Mouse (Mus musculus): ENCODE data around the gene Trank1. TPM values are rescaled to one million over a fixed set of nuclear protein-coding genes. Genes with fewer than 3 reads are reported as not detected.

Gene Trank1
- polyA plus RNA-seq (2012) = not detected in 2 replicates

DNA sequence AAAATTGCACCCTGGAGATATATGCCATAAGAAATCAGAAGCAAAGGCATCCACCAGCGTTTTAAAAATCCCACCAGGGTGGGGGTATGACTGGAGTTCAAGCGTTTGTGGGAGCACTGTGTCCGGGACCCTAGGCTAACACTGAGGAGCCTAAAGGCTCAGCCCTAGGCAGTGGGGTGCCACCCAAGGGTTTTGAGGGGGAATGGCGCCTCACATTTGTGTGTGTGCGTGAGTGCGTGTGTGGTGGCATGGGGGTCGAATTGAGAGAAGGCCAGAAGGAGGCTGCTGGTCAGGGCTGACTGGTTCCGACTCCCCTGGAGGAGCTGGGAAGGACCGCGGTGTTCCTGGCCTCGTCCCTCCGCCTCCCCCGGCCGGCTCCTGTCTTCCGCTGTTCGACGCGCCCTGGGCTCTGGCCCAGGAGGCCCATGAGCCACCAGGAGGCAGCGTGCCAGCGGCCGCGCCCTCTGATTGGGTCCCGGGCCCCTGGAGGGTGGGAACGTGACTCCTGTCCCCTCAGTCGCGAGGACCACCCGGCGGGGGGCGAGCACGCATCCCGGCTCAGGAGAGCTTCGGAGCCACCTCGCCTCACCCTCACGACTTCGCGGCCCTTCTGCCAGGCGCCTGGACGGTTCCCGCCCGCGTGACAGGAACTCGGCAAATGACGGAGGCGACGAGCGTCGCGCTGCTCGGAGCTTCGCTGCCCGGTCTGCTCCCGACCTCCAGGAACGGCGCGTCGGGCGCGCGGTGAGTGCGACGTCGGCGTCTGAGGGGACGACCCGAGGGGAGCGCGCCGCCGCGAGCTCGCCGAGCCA lies at the start of gene Trank1:
Gene Trank1 (plus strand): TSS at position 709 of the 812 bp plus-strand sequence.
- no peak for TF ChIP-seq GATA1 (IDR thresholded peaks at IDR 0.05; ENCODE audit: low read length)

DNA sequence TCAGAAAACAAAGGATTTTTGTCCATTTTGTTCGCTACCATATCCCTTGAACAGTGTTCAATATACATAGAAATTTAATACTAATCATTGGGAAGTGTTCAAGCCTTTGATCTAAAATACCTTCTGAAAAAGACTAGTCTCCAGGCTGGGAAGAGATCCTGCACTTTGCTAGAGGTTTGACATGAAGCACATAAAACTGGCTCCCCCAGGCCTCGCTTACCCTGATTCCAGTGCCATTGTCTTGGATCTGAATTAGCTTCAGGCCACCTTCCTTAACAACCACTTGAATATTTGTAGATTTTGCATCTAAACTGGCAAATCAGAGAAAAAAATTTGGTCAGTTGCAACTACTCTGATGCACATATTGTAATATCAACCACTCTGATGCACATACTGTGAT lies 43.5 kb upstream of the Trank1 start:
- TF ChIP-seq GATA1 (IDR thresholded peaks at IDR 0.05; ENCODE audit: low read length) = no peak

DNA sequence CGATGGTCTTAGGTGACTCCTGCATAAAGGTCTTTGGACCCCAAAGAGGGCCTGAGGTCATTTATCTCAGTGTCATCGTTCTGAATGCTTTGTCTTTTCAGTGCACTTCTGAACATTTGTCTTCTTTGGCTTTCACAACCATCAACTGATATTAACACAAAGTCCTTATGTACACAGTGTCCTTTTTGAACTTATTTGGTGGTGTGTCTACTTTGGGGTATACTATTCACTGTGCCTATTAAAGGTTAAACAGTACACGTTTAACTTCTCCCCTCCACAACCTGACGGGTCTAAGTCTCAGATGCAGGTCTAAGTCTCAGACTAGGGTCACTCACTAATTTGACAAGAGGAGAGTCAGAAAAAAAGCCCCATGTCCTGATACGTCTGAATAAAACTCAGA lies 40.9 kb upstream of the Trank1 start:
- no peak for TF ChIP-seq GATA1 (IDR thresholded peaks at IDR 0.05; ENCODE audit: low read length)

DNA sequence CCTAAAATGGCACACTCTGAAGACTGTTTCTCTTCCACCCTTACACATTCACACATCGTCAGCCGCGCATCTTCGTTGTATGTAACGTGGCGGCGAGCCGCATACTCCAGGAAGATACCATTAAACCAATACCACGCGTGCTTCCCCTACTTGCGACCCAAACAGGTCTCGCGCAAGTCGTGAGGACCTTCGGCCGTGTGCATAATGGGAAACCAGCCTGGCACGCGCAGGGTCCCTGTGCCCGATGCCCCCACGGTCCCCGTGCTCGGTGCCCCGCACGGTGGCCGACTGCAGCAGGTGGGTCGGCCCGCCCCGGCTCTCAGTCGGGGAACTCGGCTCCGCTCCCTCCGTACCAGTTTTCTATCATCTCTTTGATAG lies 40.5 kb upstream of the Trank1 start:
- TF ChIP-seq GATA1 (IDR thresholded peaks at IDR 0.05; ENCODE audit: low read length) = no peak

DNA sequence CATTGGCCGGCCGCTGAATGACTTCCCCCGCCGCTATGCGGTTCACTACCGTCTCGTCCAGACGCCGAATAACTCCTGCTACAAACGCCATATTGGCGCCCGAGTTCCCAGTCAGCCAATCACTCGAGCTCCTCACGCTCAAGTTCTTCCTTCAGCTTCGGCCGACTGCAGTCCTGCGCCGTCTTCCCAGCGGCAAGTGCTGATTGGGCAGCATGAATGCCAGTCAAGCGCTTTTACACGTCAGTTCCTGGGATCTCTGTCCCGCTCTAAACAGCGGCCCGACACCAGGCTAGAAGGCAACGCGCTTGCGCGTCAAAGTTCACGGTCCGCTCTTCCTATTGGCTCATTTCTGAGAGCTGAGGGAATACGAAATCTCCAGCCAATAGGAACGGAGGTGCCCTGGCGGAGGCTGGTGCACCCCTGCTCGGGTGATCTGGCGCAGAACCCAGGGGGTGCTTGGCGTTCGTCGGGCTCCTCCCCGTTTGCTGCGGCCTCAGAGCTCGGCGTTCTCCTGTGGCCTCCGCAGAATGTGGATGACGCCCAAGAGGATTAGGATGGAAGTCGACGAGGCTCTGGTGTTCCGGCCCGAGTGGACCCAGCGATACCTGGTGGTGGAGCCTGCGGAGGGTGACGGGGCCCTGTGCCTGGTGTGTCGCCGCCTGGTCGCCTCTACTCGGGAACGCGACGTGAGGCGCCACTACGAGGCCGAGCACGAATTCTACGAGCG lies 39.9 kb upstream of the Trank1 start, which contains the start of the genes Mlh1 and Epm2aip1:
Gene Mlh1 (minus strand): TSS at position 358 of the 727 bp plus-strand sequence.
Gene Epm2aip1 (plus strand): TSS at position 496 of the 727 bp plus-strand sequence.
- TF ChIP-seq GATA1 (IDR thresholded peaks at IDR 0.05; ENCODE audit: low read length) = no peak

DNA sequence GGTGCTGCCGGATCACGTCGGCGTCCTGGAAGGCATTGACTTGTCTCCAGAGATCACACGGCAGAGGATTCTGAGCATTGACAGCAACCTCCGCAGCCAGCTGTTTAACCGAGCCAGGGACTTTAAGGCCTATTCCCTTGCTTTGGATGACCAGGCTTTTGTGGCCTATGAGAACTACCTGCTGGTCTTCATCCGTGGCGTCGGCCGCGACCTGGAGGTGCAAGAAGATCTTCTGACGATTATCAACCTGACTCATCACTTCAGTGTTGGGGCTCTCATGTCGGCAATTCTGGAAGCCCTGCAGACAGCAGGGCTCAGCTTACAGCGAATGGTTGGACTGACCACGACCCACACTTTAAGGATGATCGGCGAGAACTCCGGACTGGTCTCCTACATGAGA lies 39.2 kb upstream of the Trank1 start:
- TF ChIP-seq GATA1 (IDR thresholded peaks at IDR 0.05; ENCODE audit: low read length) = no peak

DNA sequence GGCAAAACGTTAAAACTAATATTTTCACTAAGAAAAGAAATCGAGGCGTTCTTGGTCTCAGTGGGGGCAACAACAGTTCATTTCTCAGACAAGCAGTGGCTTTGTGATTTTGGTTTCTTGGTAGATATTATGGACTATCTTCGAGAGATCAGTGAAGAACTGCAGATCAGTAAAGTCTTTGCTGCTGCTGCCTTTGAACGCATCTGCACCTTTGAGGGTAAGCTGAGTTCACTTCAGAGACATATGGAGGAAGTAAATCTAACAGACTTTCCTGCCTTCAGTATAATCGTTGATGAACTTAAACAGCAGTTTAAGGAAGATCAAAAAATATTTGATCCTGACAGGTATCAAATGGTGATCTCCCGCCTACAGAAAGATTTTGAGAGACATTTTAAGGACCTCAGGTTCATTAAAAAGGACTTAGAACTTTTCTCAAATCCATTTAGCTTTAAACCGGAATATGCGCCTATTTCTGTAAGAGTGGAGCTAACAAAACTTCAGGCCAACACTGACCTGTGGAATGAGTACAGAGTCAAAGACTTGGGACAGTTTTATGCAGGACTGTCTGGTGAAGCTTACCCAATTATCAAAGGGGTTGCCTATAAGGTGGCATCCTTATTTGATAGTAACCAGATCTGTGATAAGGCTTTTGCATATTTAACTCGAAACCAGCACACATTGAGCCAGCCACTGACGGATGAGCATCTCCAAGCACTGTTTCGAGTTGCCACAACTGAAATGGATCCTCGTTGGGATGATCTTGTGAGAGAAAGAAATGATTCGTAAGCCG lies 38.3 kb upstream of the Trank1 start:
- TF ChIP-seq GATA1 (IDR thresholded peaks at IDR 0.05; ENCODE audit: low read length) = no peak

DNA sequence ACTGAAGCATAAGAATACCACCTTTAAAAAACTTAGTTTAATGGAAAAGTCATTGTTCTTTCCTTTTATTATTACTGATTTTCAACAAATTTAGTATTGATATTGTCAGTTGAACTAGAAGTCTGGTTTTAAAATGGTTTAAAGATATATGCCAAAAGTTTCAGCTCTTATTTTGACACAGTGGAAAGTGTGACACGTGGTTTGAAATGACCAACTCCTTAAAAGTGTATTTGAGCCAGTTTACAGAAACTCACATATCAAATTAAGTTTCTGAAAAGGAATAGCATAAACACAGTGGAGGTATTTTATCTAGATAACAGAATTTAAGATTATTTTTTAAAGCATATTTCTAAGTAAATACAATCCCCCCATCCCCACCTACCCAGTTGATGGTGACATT lies 37.6 kb upstream of the Trank1 start:
- TF ChIP-seq GATA1 (IDR thresholded peaks at IDR 0.05; ENCODE audit: low read length) = no peak

DNA sequence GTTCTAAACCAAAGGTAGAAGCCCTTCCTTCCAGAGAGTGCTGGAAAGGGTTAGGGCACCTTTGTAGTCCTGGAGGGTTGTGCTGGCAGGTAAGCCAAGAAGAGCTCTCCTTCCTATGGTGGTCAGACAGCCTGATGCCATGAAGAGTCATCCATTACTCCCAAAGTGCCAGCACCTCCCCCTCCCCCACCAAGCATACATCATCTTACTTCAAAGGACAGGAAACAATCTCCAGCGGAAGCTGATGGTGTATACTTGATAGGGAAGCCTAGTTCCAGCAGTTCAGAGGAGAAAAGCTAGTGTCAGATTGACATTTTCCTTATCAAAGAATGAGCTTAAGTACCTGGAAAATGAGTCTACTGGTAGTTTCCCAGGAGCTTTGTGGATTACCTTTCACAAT lies 36.4 kb upstream of the Trank1 start:
- no peak for TF ChIP-seq GATA1 (IDR thresholded peaks at IDR 0.05; ENCODE audit: low read length)

DNA sequence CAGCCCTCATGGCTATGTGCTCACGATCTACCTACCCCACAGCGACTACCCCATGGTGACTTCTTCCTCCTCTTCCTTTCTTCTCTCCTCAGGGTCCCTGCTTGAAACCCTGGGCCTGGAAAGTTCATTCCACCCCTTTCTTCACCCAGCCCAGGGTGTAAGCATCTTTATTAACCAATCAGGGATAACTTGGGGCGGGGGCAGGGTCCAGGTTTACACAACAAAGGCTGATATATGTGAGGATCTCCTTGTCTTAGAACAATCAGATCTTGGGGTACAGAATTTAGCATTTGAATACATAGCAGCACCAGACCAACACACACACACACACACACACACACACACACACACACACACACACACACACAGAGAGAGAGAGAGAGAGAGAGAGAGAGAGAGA lies 26.5 kb upstream of the Trank1 start:
- TF ChIP-seq GATA1 (IDR thresholded peaks at IDR 0.05; ENCODE audit: low read length) = no peak

DNA sequence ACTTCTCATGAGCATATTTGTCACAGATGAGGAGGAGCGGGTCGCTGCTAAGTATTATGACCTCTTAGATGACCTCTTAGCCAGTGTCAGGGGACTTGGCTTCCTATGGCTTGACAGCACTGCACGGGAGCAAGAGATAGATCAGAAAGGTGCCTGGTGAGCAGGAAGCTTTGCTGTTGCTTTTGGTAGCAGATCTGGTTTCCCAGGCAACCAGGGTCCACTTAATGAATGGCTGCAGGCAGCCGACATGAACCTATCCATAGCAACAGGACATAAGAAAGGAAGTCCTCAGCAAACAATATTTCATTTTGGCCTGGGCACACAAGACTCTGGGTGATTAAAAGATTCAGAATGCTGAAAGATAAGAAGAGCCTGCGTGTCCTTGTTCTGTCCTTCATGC lies 25.9 kb upstream of the Trank1 start:
- no peak for TF ChIP-seq GATA1 (IDR thresholded peaks at IDR 0.05; ENCODE audit: low read length)

DNA sequence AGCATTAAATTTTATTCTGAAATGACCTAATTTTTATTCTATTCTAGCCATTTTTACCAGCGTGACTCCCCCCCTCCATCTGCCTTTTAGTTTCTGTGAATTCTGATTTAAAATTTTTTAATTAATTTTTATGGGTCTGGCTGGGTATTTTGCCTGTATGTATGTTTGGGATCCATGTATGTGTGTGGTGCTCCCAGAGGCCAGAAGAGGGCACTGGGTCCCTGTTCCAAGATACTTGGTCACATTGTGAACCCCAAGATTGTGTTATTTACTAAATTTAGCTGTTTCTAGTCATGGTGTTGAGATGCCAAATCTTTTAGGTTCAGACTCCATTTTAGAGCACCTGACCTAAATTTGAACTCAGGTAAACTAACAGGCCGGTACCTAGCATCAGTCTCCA lies 25.1 kb upstream of the Trank1 start:
- no peak for TF ChIP-seq GATA1 (IDR thresholded peaks at IDR 0.05; ENCODE audit: low read length)

DNA sequence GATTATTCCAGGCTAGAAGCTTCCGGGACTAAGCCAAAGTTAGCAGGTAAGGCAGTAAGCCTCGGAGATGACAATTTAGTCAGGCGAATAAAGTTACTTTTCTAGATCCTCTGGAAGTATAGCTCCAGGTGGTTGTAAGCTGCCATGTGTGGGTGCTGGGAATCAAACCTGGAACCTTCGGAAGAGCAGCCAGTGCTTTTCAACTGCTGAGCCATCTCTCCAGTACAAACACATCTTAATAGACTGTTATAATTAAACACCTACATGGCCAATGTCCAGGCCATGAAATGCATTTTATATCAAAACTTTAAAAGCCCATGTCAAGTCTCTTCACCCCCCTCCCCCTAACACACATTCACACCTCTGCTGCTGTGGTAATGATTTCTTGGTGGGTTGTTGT lies 23.6 kb upstream of the Trank1 start:
- no peak for TF ChIP-seq GATA1 (IDR thresholded peaks at IDR 0.05; ENCODE audit: low read length)

DNA sequence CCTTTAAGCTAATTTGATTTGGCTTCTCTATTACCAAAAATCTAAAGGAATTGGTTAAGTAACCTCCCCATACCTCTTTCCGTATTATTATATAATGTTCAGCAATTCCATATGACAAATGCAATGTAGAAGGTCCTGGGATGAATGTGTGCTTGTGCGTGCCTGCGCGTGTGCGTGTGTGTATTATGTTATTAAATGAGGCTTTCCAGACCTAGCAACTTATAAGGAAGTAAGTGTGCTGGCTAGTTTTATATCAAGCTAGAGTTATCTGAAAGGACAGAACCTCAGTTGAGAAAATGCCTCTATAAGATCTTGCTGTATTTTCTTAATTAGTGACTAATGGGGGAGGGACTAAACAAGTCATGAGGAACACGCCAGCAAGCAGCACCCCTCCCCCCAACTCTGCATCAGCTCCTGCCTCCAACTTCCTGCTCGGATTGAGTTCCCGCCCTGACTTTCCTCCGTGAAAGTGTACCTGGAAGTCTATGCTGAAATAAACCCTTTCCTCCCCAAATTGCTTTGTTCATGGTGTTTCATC lies 22.2 kb upstream of the Trank1 start:
- TF ChIP-seq GATA1 (IDR thresholded peaks at IDR 0.05; ENCODE audit: low read length) = no peak

DNA sequence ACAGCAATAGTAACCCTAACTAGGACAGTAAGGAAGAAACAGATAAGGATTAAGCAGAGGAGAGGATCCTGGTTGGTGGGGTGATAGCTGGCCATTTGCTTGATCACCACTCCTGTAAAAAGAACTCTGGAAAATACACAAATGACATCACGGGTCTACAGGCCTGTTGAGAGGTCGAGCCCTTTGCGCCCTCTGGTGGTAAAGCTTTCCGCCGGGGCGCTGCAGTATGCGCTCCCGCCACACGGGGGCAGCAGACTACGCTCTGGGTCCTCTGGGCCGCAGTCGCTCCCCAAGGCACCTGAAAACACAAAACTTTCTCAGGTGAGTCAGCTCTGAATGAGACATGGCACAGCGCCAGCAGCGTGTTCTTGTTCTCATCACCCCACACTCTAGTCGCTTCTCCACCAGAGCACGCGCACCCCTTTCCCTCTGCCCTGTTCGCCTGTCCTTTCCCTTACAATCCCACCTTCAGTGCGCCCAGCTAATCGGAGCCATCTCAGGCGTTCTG lies 21.7 kb upstream of the Trank1 start:
- no peak for TF ChIP-seq GATA1 (IDR thresholded peaks at IDR 0.05; ENCODE audit: low read length)
